Mouse (Mus musculus) spleen, adult 2 months (tissue): ENCODE data around the gene AI854703.
A peak's percentile ranks its signal among the peaks of the same experiment; 100 is the strongest.

ENCODE experiments used
- CTCF ChIP-seq: fragments of 200-500 bp; IDR thresholded peaks from 2 replicates; pipeline ENCODE4 v1.5.1; 2011; ENCODE audit warnings: mild to moderate bottlenecking, inconsistent platforms; ENCODE audit not compliant: insufficient read depth, insufficient read length, insufficient replicate concordance; ENCODE audit errors: extremely low read depth
- POLR2A ChIP-seq: fragments of 200-500 bp; IDR thresholded peaks from 2 replicates; pipeline ENCODE4 v1.6.1; 2011; ENCODE audit warnings: low read depth, low read length, inconsistent platforms

DNA sequence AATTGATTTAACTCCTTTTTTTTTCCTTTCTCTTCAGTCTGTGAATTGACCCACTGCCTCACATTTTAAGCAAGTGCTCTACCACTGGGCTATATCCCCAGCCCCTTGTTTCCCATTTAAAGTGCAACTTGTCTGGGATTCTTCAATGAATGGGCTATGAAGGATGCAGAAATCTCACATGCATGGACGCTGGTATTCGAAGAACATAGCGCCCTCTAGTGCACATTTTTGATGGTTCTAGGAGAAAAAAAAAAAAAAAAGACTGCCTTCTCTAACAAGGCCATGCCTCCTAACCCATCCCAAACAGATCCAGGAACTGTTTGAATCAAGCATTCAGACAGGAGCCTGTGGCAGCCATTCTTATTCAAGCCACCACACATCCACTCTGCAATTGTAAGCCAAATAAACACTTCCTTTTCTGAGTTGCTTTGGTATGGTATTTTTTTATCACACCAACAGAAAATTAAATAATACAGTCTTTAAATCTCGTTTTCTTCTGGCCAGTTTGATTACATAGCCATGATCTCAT lies 16.3 kb downstream of the AI854703 start:
- TF ChIP-seq CTCF: peak; percentile 18; the same call in 1 of the 2 replicates
- no peak for TF ChIP-seq POLR2A
